Mouse (Mus musculus) CH12.LX (cell line): Measurements from ENCODE around the gene Gm15127.
"Not testable (repeated sequence)": the region's sequence is repeated elsewhere in the genome, so short reads cannot be mapped to it uniquely, and the experiment has no call there.

ENCODE experiments used
- CHD2 ChIP-seq: IDR thresholded peaks from 2 replicates; pipeline ENCODE4 v1.6.1; 2011; ENCODE audit warnings: low read length, improper control_type of control experiment
- CTCF ChIP-seq, 2 experiments: IDR thresholded peaks in 1 of 2; conservative IDR thresholded peaks in 1 of 2; 2 replicates each; pipeline ENCODE4 v1.5.1; 2011 to 2012; ENCODE audit warnings: low read depth in 2 of 2, low read length in 2 of 2, improper control_type of control experiment in 1 of 2, inconsistent platforms in 1 of 2, mild to moderate bottlenecking in 1 of 2, moderate library complexity in 1 of 2
- E2F4 ChIP-seq: IDR thresholded peaks from 2 replicates; pipeline ENCODE4 v1.6.1; 2011; ENCODE audit warnings: low read depth, low read length, improper control_type of control experiment; ENCODE audit not compliant: insufficient replicate concordance
- IRF4 ChIP-seq: IDR thresholded peaks from 2 replicates; pipeline ENCODE4 v1.6.1; 2014; ENCODE audit warnings: low read depth, mild to moderate bottlenecking, inconsistent platforms, low read length, improper control_type of control experiment
- MAFK ChIP-seq: IDR thresholded peaks from 2 replicates; pipeline ENCODE4 v1.6.1; 2011; ENCODE audit warnings: low read length, improper control_type of control experiment; ENCODE audit not compliant: insufficient replicate concordance
- POLR2A ChIP-seq: IDR thresholded peaks from 2 replicates; pipeline ENCODE4 v1.6.1; 2011; ENCODE audit warnings: low read depth, mild to moderate bottlenecking, improper control_type of control experiment, low read length
- POLR2AphosphoS2 ChIP-seq: IDR thresholded peaks from 2 replicates; pipeline ENCODE4 v1.6.1; 2011; ENCODE audit warnings: low read depth, low read length, improper control_type of control experiment
- TCF12 ChIP-seq: IDR thresholded peaks from 2 replicates; pipeline ENCODE4 v1.6.1; 2014; ENCODE audit warnings: low read depth, mild to moderate bottlenecking, inconsistent platforms, low read length, improper control_type of control experiment
- ZKSCAN1 ChIP-seq: IDR thresholded peaks from 2 replicates; pipeline ENCODE4 v1.6.1; 2012; ENCODE audit warnings: low read depth, inconsistent platforms, low read length, improper control_type of control experiment, borderline replicate concordance
- ZMIZ1 ChIP-seq: IDR thresholded peaks from 2 replicates; pipeline ENCODE4 v1.6.1; 2012; ENCODE audit warnings: low read depth, mild to moderate bottlenecking, inconsistent platforms, low read length, improper control_type of control experiment

- not testable (repeated sequence) for TF ChIP-seq CTCF (conservative IDR thresholded peaks at IDR 0.05 in 1 of 2, IDR thresholded peaks at IDR 0.05 in 1 of 2; ENCODE audit: low read depth in 2 of 2, low read length in 2 of 2); MAFK; IRF4; POLR2AphosphoS2; ZKSCAN1; E2F4; POLR2A; TCF12; ZMIZ1; CHD2
These were observed 48.3 kb upstream of the Gm15127 start, which contains the start of gene Gm8334 for GRCm38 (mm10) chrX:148615053-148615452.
